9 mouse cellular contexts compared by ENCODE assay signal in the genomic region with DNA sequence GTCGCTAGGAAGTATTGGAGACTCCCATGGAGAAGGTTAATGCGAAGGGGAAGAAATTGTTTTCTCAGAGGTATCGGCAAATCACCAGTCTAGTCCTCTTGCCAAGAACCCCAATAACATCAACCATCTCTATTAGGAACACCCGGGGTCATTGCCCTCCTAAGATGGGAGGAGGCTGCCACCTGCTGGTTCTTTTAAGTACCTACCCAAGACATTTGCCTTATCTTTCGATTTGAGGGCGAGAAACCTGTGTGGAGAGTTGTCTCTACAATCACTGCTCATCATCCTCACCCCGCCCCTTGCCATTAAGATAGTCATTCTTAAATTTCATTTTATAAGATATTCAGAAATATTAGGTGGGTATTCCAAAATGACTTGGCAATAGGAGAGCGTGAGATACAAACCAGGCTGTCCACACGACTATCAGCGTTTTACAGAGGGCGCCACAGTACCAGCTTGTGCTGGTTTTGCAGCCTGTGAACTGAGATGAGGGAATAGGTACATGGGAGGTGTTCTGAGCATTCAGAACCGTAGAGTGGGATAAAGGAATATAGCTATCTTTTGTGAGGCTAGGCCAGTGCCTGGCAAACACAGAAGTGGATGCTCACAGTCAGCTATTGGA.
A peak's percentile ranks its signal among the peaks of the same experiment; 100 is the strongest.
DNase-seq lines count a peak whose midpoint lies in the region; ATAC-seq and TF ChIP-seq lines count a peak whose summit lies in the region.
"Had no signal": no experiment of that assay in that cellular context is flagged by ENCODE, and none has a peak within 500 bp of the region (broad histone marks: within the 10 kb centered on the region; RNA-seq: fewer than 3 reads in every experiment).

No protein-coding gene starts in this region.

- H3K9me3 ChIP-seq in ES-E14 (ENCODE audit: control insufficient read depth, insufficient read depth, low read depth, low read length), result no peaks in the 10 kb centered on the region
- H3K9me3 ChIP-seq in forebrain, embryonic 15.5 days, result no peaks in the 10 kb centered on the region
- no peaks in the 10 kb centered on the region for H3K9me3 ChIP-seq in hindbrain, embryonic 12.5 days (replicated peaks)
- H3K9me3 ChIP-seq: liver, embryonic 15.5 days had no signal

- H3K9ac ChIP-seq in ES-E14 (ENCODE audit: insufficient read depth, low read depth, low read length, poor library complexity, severe bottlenecking), result no peak overlapping the region
- no peak overlapping the region for H3K9ac ChIP-seq in forebrain, embryonic 15.5 days (replicated peaks)
- no peak overlapping the region for H3K9ac ChIP-seq in hindbrain, embryonic 12.5 days
- H3K9ac ChIP-seq: liver, embryonic 15.5 days had no signal

- ATAC-seq in forebrain, embryonic 15.5 days (replicated peaks), result peak; percentile 82
- ATAC-seq in hindbrain, embryonic 12.5 days (ENCODE audit: low FRiP score), result peak; percentile 75

- peak; percentile 43 for DNase-seq in ES-E14 (ENCODE audit: low read depth, low spot score)
- DNase-seq in c-Kit-positive CD71-positive TER-119-positive erythroid progenitor cells, embryonic 14.5 days (ENCODE audit: low spot score), result peak; percentile 24
- peak; percentile 47 for DNase-seq in layer of hippocampus, adult 9-10 months (ENCODE audit: low spot score)
- DNase-seq in lung, postnatal 14 days, result peak; percentile 75
- DNase-seq in retina, postnatal 1 day, result peak; percentile 80
- DNase-seq in urinary bladder, adult 2 months (ENCODE audit: low spot score), result peak; percentile 25

- H3K4me2 ChIP-seq in forebrain, embryonic 15.5 days (replicated peaks), result no peak overlapping the region
- no peak overlapping the region for H3K4me2 ChIP-seq in hindbrain, embryonic 12.5 days (replicated peaks)
- H3K4me2 ChIP-seq: liver, embryonic 15.5 days had no signal

- in situ Hi-C loops in ES-E14 (cut with MboI; ENCODE audit: low sequenced_read_pairs in 2 of 2, unreplicated experiment in 2 of 2), result no loop called here

- no peaks in the 10 kb centered on the region for H3K36me3 ChIP-seq in ES-E14 (ENCODE audit: control insufficient read depth, insufficient read depth, low read length, poor library complexity, severe bottlenecking)
- no peaks in the 10 kb centered on the region for H3K36me3 ChIP-seq in forebrain, embryonic 15.5 days
- no peaks in the 10 kb centered on the region for H3K36me3 ChIP-seq in hindbrain, embryonic 12.5 days
- H3K36me3 ChIP-seq: liver, embryonic 15.5 days had no signal

- no peaks in the 10 kb centered on the region for H3K4me1 ChIP-seq in ES-E14 (ENCODE audit: control insufficient read depth in 2 of 2, insufficient read depth in 2 of 2, low read length in 2 of 2, poor library complexity in 1 of 2)
- H3K4me1 ChIP-seq in forebrain, embryonic 15.5 days, result no peaks in the 10 kb centered on the region
- H3K4me1 ChIP-seq in hindbrain, embryonic 12.5 days, result no peaks in the 10 kb centered on the region
- H3K4me1 ChIP-seq: liver, embryonic 15.5 days had no signal

- no peaks in the 10 kb centered on the region for H3K27me3 ChIP-seq in forebrain, embryonic 15.5 days
- no peaks in the 10 kb centered on the region for H3K27me3 ChIP-seq in hindbrain, embryonic 12.5 days
- H3K27me3 ChIP-seq: liver, embryonic 15.5 days had no signal

- no peak overlapping the region for H3K4me3 ChIP-seq in ES-E14 (ENCODE audit: insufficient read depth in 1 of 2, low read depth in 1 of 2, low read length in 2 of 2, poor library complexity in 1 of 2, severe bottlenecking in 1 of 2)
- no peak overlapping the region for H3K4me3 ChIP-seq in forebrain, embryonic 15.5 days
- H3K4me3 ChIP-seq in hindbrain, embryonic 12.5 days, result no peak overlapping the region
- H3K4me3 ChIP-seq: liver, embryonic 15.5 days had no signal

- 35% methylated on average over 12 of the region's 12 CpGs for WGBS in forebrain, embryonic 15.5 days
- WGBS in hindbrain, embryonic 12.5 days, result 43% methylated on average over 12 of the region's 12 CpGs

- H3K27ac ChIP-seq in ES-E14 (ENCODE audit: insufficient read depth, low read depth, low read length, poor library complexity, severe bottlenecking), result no peak overlapping the region
- H3K27ac ChIP-seq in forebrain, embryonic 15.5 days (replicated peaks), result no peak overlapping the region
- no peak overlapping the region for H3K27ac ChIP-seq in hindbrain, embryonic 12.5 days
- H3K27ac ChIP-seq: liver, embryonic 15.5 days had no signal

TF ChIP-seq in ES-E14, 5 proteins besides CTCF, POLR2A, EP300 and RAD21:
- TF ChIP-seq ZC3H11A (IDR thresholded peaks at IDR 0.05; ENCODE audit: borderline replicate concordance, low read depth, low read length), result peak; percentile 85; the same call in 1 of the 2 replicates
- no peak for TF ChIP-seq MAFK (IDR thresholded peaks at IDR 0.05; ENCODE audit: insufficient read depth, low read depth, low read length)
TF ChIP-seq in ES-E14: peak in this region for 1.

Comparison
In these comparisons a context has a peak if more than half of its experiments do, and no peak if none do; other contexts are left out.
1. DNase-seq: peak in every context shown above with its lines; median percentile 80 in retina, postnatal 1 day; 75 in lung, postnatal 14 days; 47 in layer of hippocampus, adult 9-10 months; 43 in ES-E14; 25 in urinary bladder, adult 2 months; 24 in c-Kit-positive CD71-positive TER-119-positive erythroid progenitor cells, embryonic 14.5 days.